Mouse (Mus musculus) E14TG2a.4 (cell line): Measurements from ENCODE around the gene Slc38a6.
A peak's percentile ranks its signal among the peaks of the same experiment; 100 is the strongest.

Experiments used
- H3K27me3 ChIP-seq: 2 replicates; pipeline ENCODE4 v1.6.1; 2014; ENCODE audit warnings: low read length, control low read depth; ENCODE audit not compliant: insufficient read depth
- H3K36me3 ChIP-seq: 2 replicates; pipeline ENCODE4 v1.6.1; 2014; ENCODE audit warnings: low read length, control low read depth; ENCODE audit not compliant: insufficient read depth
- H3K4me1 ChIP-seq: replicated peaks from 2 replicates; pipeline ENCODE4 v1.6.1; 2014; ENCODE audit warnings: low read depth, low read length, control low read depth
- H3K4me3 ChIP-seq: replicated peaks from 2 replicates; pipeline ENCODE4 v1.5.1; 2014; ENCODE audit warnings: mild to moderate bottlenecking, low read length
- H3K9me3 ChIP-seq: 2 replicates; pipeline ENCODE4 v1.6.1; 2014; ENCODE audit warnings: low read length, control low read depth
- CTCF ChIP-seq: conservative IDR thresholded peaks from 2 replicates; pipeline ENCODE4 v1.5.1; 2014; ENCODE audit warnings: low read length
- NANOG ChIP-seq: IDR thresholded peaks from 2 replicates; pipeline ENCODE4 v1.6.1; 2014; ENCODE audit warnings: borderline replicate concordance, low read length, mixed read lengths
- POU5F1 ChIP-seq: IDR thresholded peaks from 2 replicates; pipeline ENCODE4 v1.6.1; 2014; ENCODE audit warnings: low read length, borderline replicate concordance

Slc38a6 gene

GRCm38 (mm10) chr12:73382290-73383178 lies 96.0 kb downstream of the Slc38a6 start:
- TF ChIP-seq CTCF: no peak
- TF ChIP-seq NANOG: no peak
- no peak for TF ChIP-seq POU5F1
- Histone ChIP-seq H3K4me3 (no peak overlapping the region), H3K27me3 (0 out of 2 replicates have a peak, but pooled peaks cover 3% of the 10 kb centered on the region), H3K9me3 (no peaks in the 10 kb centered on the region), H3K36me3 (no peaks in the 10 kb centered on the region), H3K4me1 (peaks cover 44% of the 10 kb centered on the region)

- Histone ChIP-seq H3K27me3 (0 out of 2 replicates have a peak, but pooled peaks cover 3% of the 10 kb centered on the region), H3K36me3 (no peaks in the 10 kb centered on the region), H3K9me3 (no peaks in the 10 kb centered on the region), H3K4me1 (peaks cover 44% of the 10 kb centered on the region), H3K4me3 (no peak overlapping the region)
- TF ChIP-seq CTCF: no peak
- no peak for TF ChIP-seq NANOG
- TF ChIP-seq POU5F1: no peak
These were observed 96.6 kb downstream of the Slc38a6 start for GRCm38 (mm10) chr12:73383179-73383510.

- no peaks in the 10 kb centered on the region for H3K9me3 ChIP-seq
- peaks cover 44% of the 10 kb centered on the region for H3K4me1 ChIP-seq
- no peak overlapping the region for H3K4me3 ChIP-seq
- TF ChIP-seq CTCF (no peak), NANOG (no peak), POU5F1 (no peak)
- H3K36me3 ChIP-seq: no peaks in the 10 kb centered on the region
- 0 out of 2 replicates have a peak, but pooled peaks cover 3% of the 10 kb centered on the region for H3K27me3 ChIP-seq
These were observed 97.3 kb downstream of the Slc38a6 start for GRCm38 (mm10) chr12:73383861-73384260.

- no peak for TF ChIP-seq NANOG
- no peak for TF ChIP-seq CTCF
- no peak for TF ChIP-seq POU5F1
- Histone ChIP-seq H3K9me3 (no peaks in the 10 kb centered on the region), H3K27me3 (0 out of 2 replicates have a peak, but pooled peaks cover 3% of the 10 kb centered on the region), H3K4me3 (peak overlapping the region; percentile 41), H3K4me1 (peaks cover 41% of the 10 kb centered on the region), H3K36me3 (no peaks in the 10 kb centered on the region)
These were observed 98.2 kb downstream of the Slc38a6 start for GRCm38 (mm10) chr12:73384747-73385146.

GRCm38 (mm10) chr12:73392507-73392906 lies 105.9 kb downstream of the Slc38a6 start:
- TF ChIP-seq POU5F1 (no peak), CTCF (no peak), NANOG (no peak)
- no peaks in the 10 kb centered on the region for H3K36me3 ChIP-seq

GRCm38 (mm10) chr12:73393018-73393417 lies 106.4 kb downstream of the Slc38a6 start:
- no peak overlapping the region for H3K4me3 ChIP-seq
- peaks cover 6% of the 10 kb centered on the region; the same call in 1 of the 2 replicates for H3K9me3 ChIP-seq
- no peaks in the 10 kb centered on the region for H3K36me3 ChIP-seq
- TF ChIP-seq POU5F1 (no peak), NANOG (no peak), CTCF (no peak)
- no peaks in the 10 kb centered on the region for H3K27me3 ChIP-seq
- peaks cover 22% of the 10 kb centered on the region for H3K4me1 ChIP-seq

More at GRCm38 (mm10) chr12:73392507-73392906, 105.9 kb downstream of the Slc38a6 start:
- Histone ChIP-seq H3K4me1 (peaks cover 22% of the 10 kb centered on the region), H3K4me3 (no peak overlapping the region), H3K9me3 (peaks cover 6% of the 10 kb centered on the region; the same call in 1 of the 2 replicates), H3K27me3 (no peaks in the 10 kb centered on the region)

- H3K9me3 ChIP-seq: peaks cover 6% of the 10 kb centered on the region; the same call in 1 of the 2 replicates
- TF ChIP-seq NANOG (no peak), POU5F1 (no peak), CTCF (no peak)
- no peaks in the 10 kb centered on the region for H3K36me3 ChIP-seq
- no peaks in the 10 kb centered on the region for H3K27me3 ChIP-seq
- H3K4me1 ChIP-seq: peaks cover 22% of the 10 kb centered on the region
- H3K4me3 ChIP-seq: no peak overlapping the region
These were observed 107.3 kb downstream of the Slc38a6 start for GRCm38 (mm10) chr12:73393881-73394291.

GRCm38 (mm10) chr12:73394571-73394970 lies 108.0 kb downstream of the Slc38a6 start:
- TF ChIP-seq NANOG (no peak), POU5F1 (no peak), CTCF (no peak)
- Histone ChIP-seq H3K4me3 (no peak overlapping the region), H3K4me1 (peaks cover 22% of the 10 kb centered on the region)

GRCm38 (mm10) chr12:73399426-73399825 lies 112.8 kb downstream of the Slc38a6 start:
- Histone ChIP-seq H3K36me3 (no peaks in the 10 kb centered on the region), H3K27me3 (no peaks in the 10 kb centered on the region), H3K9me3 (peaks cover 5% of the 10 kb centered on the region; the same call in 1 of the 2 replicates), H3K4me3 (no peak overlapping the region), H3K4me1 (no peaks in the 10 kb centered on the region)
- TF ChIP-seq CTCF (no peak), NANOG (no peak), POU5F1 (no peak)

More at GRCm38 (mm10) chr12:73394571-73394970, 108.0 kb downstream of the Slc38a6 start:
- peaks cover 6% of the 10 kb centered on the region; the same call in 1 of the 2 replicates for H3K9me3 ChIP-seq
- H3K36me3 ChIP-seq: no peaks in the 10 kb centered on the region
- H3K27me3 ChIP-seq: no peaks in the 10 kb centered on the region
